Mouse (Mus musculus) layer of hippocampus, adult 18-20 months (tissue): ENCODE measurements around the gene Rgs3. TPM values are rescaled to one million over a fixed set of nuclear protein-coding genes. Genes with fewer than 3 reads are reported as not detected.

Experiments used
- DNase-seq, 2 experiments: peaks; one replicate each; pipeline ENCODE4 v3.0.0; 2022; ENCODE audit warnings: low spot score in 2 of 2
- total RNA-seq, 2 experiments: library from RNA; stranded (reverse); gene quantifications; 2 replicates each; pipeline ENCODE4 v1.2.3; 2021

Gene Rgs3
- total RNA-seq, 2 experiments from 2014 or later = 20.6 to 22.2 TPM

GRCm38 (mm10) chr4:62626228-62627026 lies 66.8 kb downstream of the Rgs3 start:
- no peak for DNase-seq

- DNase-seq = no peak
Measured at GRCm38 (mm10) chr4:62627331-62627730, 67.7 kb downstream of the Rgs3 start.

- DNase-seq = no peak
Measured at GRCm38 (mm10) chr4:62628547-62628946, 68.9 kb downstream of the Rgs3 start.

GRCm38 (mm10) chr4:62629461-62629860 lies 69.8 kb downstream of the Rgs3 start:
- no peak for DNase-seq

GRCm38 (mm10) chr4:62629905-62630304 lies 70.3 kb downstream of the Rgs3 start:
- no peak for DNase-seq

- no peak for DNase-seq
Measured at GRCm38 (mm10) chr4:62633243-62633642, 73.6 kb downstream of the Rgs3 start.

- DNase-seq = no peak
Measured at GRCm38 (mm10) chr4:62634054-62634591, 74.5 kb downstream of the Rgs3 start.

GRCm38 (mm10) chr4:62634840-62635239 lies 75.2 kb downstream of the Rgs3 start:
- no peak for DNase-seq

- DNase-seq = no peak
Measured at GRCm38 (mm10) chr4:62636047-62636446, 76.4 kb downstream of the Rgs3 start.

GRCm38 (mm10) chr4:62637856-62638604 lies 78.4 kb downstream of the Rgs3 start:
- DNase-seq = no peak

GRCm38 (mm10) chr4:62640496-62641229 lies 81.0 kb downstream of the Rgs3 start:
- no peak for DNase-seq

- no peak for DNase-seq
Measured at GRCm38 (mm10) chr4:62641230-62641589, 81.6 kb downstream of the Rgs3 start.

GRCm38 (mm10) chr4:62641656-62642055 lies 82.0 kb downstream of the Rgs3 start:
- DNase-seq = no peak

- DNase-seq = no peak
Measured at GRCm38 (mm10) chr4:62643401-62643800, 83.8 kb downstream of the Rgs3 start.

GRCm38 (mm10) chr4:62644031-62644793 lies 84.6 kb downstream of the Rgs3 start:
- DNase-seq = peak; percentile 43 to 58

- no peak for DNase-seq
Measured at GRCm38 (mm10) chr4:62646556-62647248, 87.1 kb downstream of the Rgs3 start.

GRCm38 (mm10) chr4:62648848-62649247 lies 89.2 kb downstream of the Rgs3 start:
- DNase-seq = no peak

- DNase-seq = no peak
Measured at GRCm38 (mm10) chr4:62649536-62650230, 90.0 kb downstream of the Rgs3 start.

- no peak for DNase-seq
Measured at GRCm38 (mm10) chr4:62651179-62651760, 91.6 kb downstream of the Rgs3 start.
